In the genomic region with DNA sequence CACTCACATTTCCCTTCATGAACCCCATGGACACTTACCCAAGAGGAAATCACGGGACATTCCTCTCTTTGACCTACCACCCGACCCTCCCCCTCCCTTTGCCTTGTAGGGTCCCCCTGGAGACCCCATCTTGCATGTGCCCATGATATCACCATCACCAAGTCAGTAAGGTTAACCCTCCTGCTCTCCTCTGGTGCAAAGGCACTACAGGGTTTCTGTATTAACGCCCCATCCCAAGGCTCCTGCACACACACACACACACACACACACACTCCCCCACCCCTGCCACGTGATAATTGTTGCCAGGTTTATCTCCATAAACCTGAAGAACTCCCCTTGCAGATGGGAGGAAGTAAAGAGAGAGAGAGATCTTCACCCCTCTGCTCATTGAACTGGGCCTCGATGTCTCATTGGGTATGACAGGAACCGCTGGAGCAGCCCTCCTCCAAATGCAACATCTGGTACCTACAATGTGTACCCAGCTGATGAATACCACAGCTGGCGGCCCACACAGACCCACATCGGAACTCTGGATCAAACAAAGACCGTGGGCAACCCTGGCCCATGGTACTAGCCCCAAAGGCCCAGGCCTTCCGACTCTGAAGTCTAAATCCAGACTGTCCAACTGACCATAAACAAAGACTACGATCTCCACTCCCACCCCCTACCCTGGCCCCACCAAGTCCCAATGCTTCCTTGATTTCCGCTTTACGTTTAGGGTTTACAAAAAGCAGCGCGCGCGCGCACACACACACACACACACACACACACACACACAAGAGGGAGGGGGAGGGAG, we compare ENCODE assay signal across 1 mouse cellular context.
A peak's percentile ranks its signal among the peaks of the same experiment; 100 is the strongest.
TF ChIP-seq lines count a peak whose summit lies in the region.

No protein-coding gene starts in this region.

TF ChIP-seq in MEL, 35 proteins besides CTCF, POLR2A, EP300 and RAD21 (continued from another document):
- peak; percentile 83 for TF ChIP-seq USF1 (IDR thresholded peaks at IDR 0.05; ENCODE audit: low read depth, low read length)
- 0 out of 2 replicates have a peak, but pooled peaks have one; percentile 24 for TF ChIP-seq MXI1 (IDR thresholded peaks at IDR 0.05; ENCODE audit: low read depth, low read length)
